Mouse (Mus musculus): ENCODE measurements around the gene Nxph1. TPM values are rescaled to one million over a fixed set of nuclear protein-coding genes. Genes with fewer than 3 reads are reported as not detected.

Nxph1 gene
- polyA plus RNA-seq, 1 experiment from 2014 or later, result 3.1 TPM

- 76% methylated on average over 12 of the region's 12 CpGs for WGBS
- Histone ChIP-seq H3K36me3 (ENCODE audit: control insufficient read depth, insufficient read depth, low read length) (no peaks in the 10 kb centered on the region), H3K4me2 (ENCODE audit: low read depth, low read length) (no peak overlapping the region), H3K9me3 (ENCODE audit: control insufficient read depth, low read length) (no peaks in the 10 kb centered on the region), H3K27ac (replicated peaks; ENCODE audit: low read depth, low read length) (no peak overlapping the region), H3K9ac (ENCODE audit: low read depth, low read length) (no peak overlapping the region), H3K4me1 (ENCODE audit: control insufficient read depth, insufficient read depth, low read length) (no peaks in the 10 kb centered on the region), H3K4me3 (ENCODE audit: low read depth, low read length) (no peak overlapping the region), H3K27me3 (replicated peaks; ENCODE audit: control insufficient read depth, insufficient read depth, low read length) (no peaks in the 10 kb centered on the region)
- DNase-seq (ENCODE audit: low spot score) (peak; percentile 9), ATAC-seq (ENCODE audit: low read depth) (no peak)
Observed at GRCm38 (mm10) chr6:9124321-9124914, 176.2 kb downstream of the Nxph1 start.

- Histone ChIP-seq H3K36me3 (ENCODE audit: control insufficient read depth, insufficient read depth, low read length) (no peaks in the 10 kb centered on the region), H3K27ac (replicated peaks; ENCODE audit: low read depth, low read length) (no peak overlapping the region), H3K9ac (ENCODE audit: low read depth, low read length) (no peak overlapping the region), H3K4me1 (ENCODE audit: control insufficient read depth, insufficient read depth, low read length) (no peaks in the 10 kb centered on the region), H3K4me3 (ENCODE audit: low read depth, low read length) (no peak overlapping the region), H3K9me3 (ENCODE audit: control insufficient read depth, low read length) (no peaks in the 10 kb centered on the region), H3K27me3 (replicated peaks; ENCODE audit: control insufficient read depth, insufficient read depth, low read length) (no peaks in the 10 kb centered on the region), H3K4me2 (ENCODE audit: low read depth, low read length) (no peak overlapping the region)
- WGBS, result 67% methylated on average over 3 of the region's 3 CpGs
- ATAC-seq (ENCODE audit: low read depth) (no peak), DNase-seq (ENCODE audit: low spot score) (no peak)
Observed at GRCm38 (mm10) chr6:9133589-9134279, 185.5 kb downstream of the Nxph1 start.

GRCm38 (mm10) chr6:9147966-9148365, 199.7 kb downstream of the Nxph1 start:
- H3K4me3 ChIP-seq (ENCODE audit: low read depth, low read length), result no peak overlapping the region
- H3K4me1 ChIP-seq (ENCODE audit: control insufficient read depth, insufficient read depth, low read length), result no peaks in the 10 kb centered on the region
- no peak for ATAC-seq (ENCODE audit: low read depth)
- no peak overlapping the region for H3K27ac ChIP-seq (replicated peaks; ENCODE audit: low read depth, low read length)
- no peak for DNase-seq (ENCODE audit: low spot score)
- H3K4me2 ChIP-seq (ENCODE audit: low read depth, low read length), result no peak overlapping the region
- H3K9me3 ChIP-seq (ENCODE audit: control insufficient read depth, low read length), result no peaks in the 10 kb centered on the region
- H3K27me3 ChIP-seq (replicated peaks; ENCODE audit: control insufficient read depth, insufficient read depth, low read length), result no peaks in the 10 kb centered on the region
- no peak overlapping the region for H3K9ac ChIP-seq (ENCODE audit: low read depth, low read length)
- H3K36me3 ChIP-seq (ENCODE audit: control insufficient read depth, insufficient read depth, low read length), result no peaks in the 10 kb centered on the region

GRCm38 (mm10) chr6:9149791-9150190, 201.6 kb downstream of the Nxph1 start:
- no peak for ATAC-seq (ENCODE audit: low read depth)
- Histone ChIP-seq H3K4me1 (ENCODE audit: control insufficient read depth, insufficient read depth, low read length) (no peaks in the 10 kb centered on the region), H3K9ac (ENCODE audit: low read depth, low read length) (no peak overlapping the region), H3K4me3 (ENCODE audit: low read depth, low read length) (no peak overlapping the region), H3K36me3 (ENCODE audit: control insufficient read depth, insufficient read depth, low read length) (no peaks in the 10 kb centered on the region), H3K9me3 (ENCODE audit: control insufficient read depth, low read length) (no peaks in the 10 kb centered on the region), H3K27me3 (replicated peaks; ENCODE audit: control insufficient read depth, insufficient read depth, low read length) (no peaks in the 10 kb centered on the region), H3K27ac (replicated peaks; ENCODE audit: low read depth, low read length) (no peak overlapping the region), H3K4me2 (ENCODE audit: low read depth, low read length) (no peak overlapping the region)
- peak; percentile 12 for DNase-seq (ENCODE audit: low spot score)
- WGBS, result 53% methylated on average over 1 of the region's 1 CpGs

GRCm38 (mm10) chr6:9159191-9159590, 211.0 kb downstream of the Nxph1 start:
- Histone ChIP-seq H3K27me3 (replicated peaks; ENCODE audit: control insufficient read depth, insufficient read depth, low read length) (no peaks in the 10 kb centered on the region), H3K4me3 (ENCODE audit: low read depth, low read length) (no peak overlapping the region), H3K9ac (ENCODE audit: low read depth, low read length) (no peak overlapping the region), H3K4me2 (ENCODE audit: low read depth, low read length) (no peak overlapping the region), H3K27ac (replicated peaks; ENCODE audit: low read depth, low read length) (no peak overlapping the region), H3K9me3 (ENCODE audit: control insufficient read depth, low read length) (no peaks in the 10 kb centered on the region), H3K4me1 (ENCODE audit: control insufficient read depth, insufficient read depth, low read length) (no peaks in the 10 kb centered on the region), H3K36me3 (ENCODE audit: control insufficient read depth, insufficient read depth, low read length) (no peaks in the 10 kb centered on the region)
- 81% methylated on average over 2 of the region's 2 CpGs for WGBS
- no peak for ATAC-seq (ENCODE audit: low read depth)
- DNase-seq (ENCODE audit: low spot score), result no peak

- H3K4me1 ChIP-seq (ENCODE audit: control insufficient read depth, insufficient read depth, low read length), result no peaks in the 10 kb centered on the region
- H3K4me3 ChIP-seq (ENCODE audit: low read depth, low read length), result no peak overlapping the region
- H3K9ac ChIP-seq (ENCODE audit: low read depth, low read length), result no peak overlapping the region
- no peak overlapping the region for H3K27ac ChIP-seq (replicated peaks; ENCODE audit: low read depth, low read length)
- H3K9me3 ChIP-seq (ENCODE audit: control insufficient read depth, low read length), result no peaks in the 10 kb centered on the region
- 64% methylated on average over 3 of the region's 3 CpGs for WGBS
- H3K36me3 ChIP-seq (ENCODE audit: control insufficient read depth, insufficient read depth, low read length), result no peaks in the 10 kb centered on the region
- DNase-seq (ENCODE audit: low spot score), result no peak
- no peak for ATAC-seq (ENCODE audit: low read depth)
- no peak overlapping the region for H3K4me2 ChIP-seq (ENCODE audit: low read depth, low read length)
- H3K27me3 ChIP-seq (replicated peaks; ENCODE audit: control insufficient read depth, insufficient read depth, low read length), result no peaks in the 10 kb centered on the region
Observed at GRCm38 (mm10) chr6:9182477-9182876, 234.2 kb downstream of the Nxph1 start.

GRCm38 (mm10) chr6:9210730-9211129, 262.5 kb downstream of the Nxph1 start:
- no peaks in the 10 kb centered on the region for H3K9me3 ChIP-seq (ENCODE audit: control insufficient read depth, low read length)
- DNase-seq (ENCODE audit: low spot score), result no peak
- no peaks in the 10 kb centered on the region for H3K36me3 ChIP-seq (ENCODE audit: control insufficient read depth, insufficient read depth, low read length)
- H3K4me1 ChIP-seq (ENCODE audit: control insufficient read depth, insufficient read depth, low read length), result no peaks in the 10 kb centered on the region
- no peaks in the 10 kb centered on the region for H3K27me3 ChIP-seq (replicated peaks; ENCODE audit: control insufficient read depth, insufficient read depth, low read length)
- no peak overlapping the region for H3K27ac ChIP-seq (replicated peaks; ENCODE audit: low read depth, low read length)
- H3K4me2 ChIP-seq (ENCODE audit: low read depth, low read length), result no peak overlapping the region
- H3K9ac ChIP-seq (ENCODE audit: low read depth, low read length), result no peak overlapping the region
- H3K4me3 ChIP-seq (ENCODE audit: low read depth, low read length), result no peak overlapping the region
- WGBS, result 58% methylated on average over 4 of the region's 4 CpGs
- no peak for ATAC-seq (ENCODE audit: low read depth)

GRCm38 (mm10) chr6:9220724-9221453, 272.7 kb downstream of the Nxph1 start:
- no peak overlapping the region for H3K4me2 ChIP-seq (ENCODE audit: low read depth, low read length)
- H3K4me3 ChIP-seq (ENCODE audit: low read depth, low read length), result no peak overlapping the region
- no peaks in the 10 kb centered on the region for H3K9me3 ChIP-seq (ENCODE audit: control insufficient read depth, low read length)
- no peaks in the 10 kb centered on the region for H3K27me3 ChIP-seq (replicated peaks; ENCODE audit: control insufficient read depth, insufficient read depth, low read length)
- H3K27ac ChIP-seq (replicated peaks; ENCODE audit: low read depth, low read length), result no peak overlapping the region
- no peak overlapping the region for H3K9ac ChIP-seq (ENCODE audit: low read depth, low read length)
- no peak for DNase-seq (ENCODE audit: low spot score)
- no peak for ATAC-seq (ENCODE audit: low read depth)
- WGBS, result 54% methylated on average over 4 of the region's 4 CpGs
- no peaks in the 10 kb centered on the region for H3K36me3 ChIP-seq (ENCODE audit: control insufficient read depth, insufficient read depth, low read length)
- no peaks in the 10 kb centered on the region for H3K4me1 ChIP-seq (ENCODE audit: control insufficient read depth, insufficient read depth, low read length)

All from embryonic facial prominence, embryonic 14.5 days (tissue).